Mouse (Mus musculus): ENCODE results near the gene Ulk4. TPM values are rescaled to one million over a fixed set of nuclear protein-coding genes. Genes with fewer than 3 reads are reported as not detected.

Ulk4 gene
- polyA plus RNA-seq, 2 experiments, result 0.40 to 30.5 TPM

DNA sequence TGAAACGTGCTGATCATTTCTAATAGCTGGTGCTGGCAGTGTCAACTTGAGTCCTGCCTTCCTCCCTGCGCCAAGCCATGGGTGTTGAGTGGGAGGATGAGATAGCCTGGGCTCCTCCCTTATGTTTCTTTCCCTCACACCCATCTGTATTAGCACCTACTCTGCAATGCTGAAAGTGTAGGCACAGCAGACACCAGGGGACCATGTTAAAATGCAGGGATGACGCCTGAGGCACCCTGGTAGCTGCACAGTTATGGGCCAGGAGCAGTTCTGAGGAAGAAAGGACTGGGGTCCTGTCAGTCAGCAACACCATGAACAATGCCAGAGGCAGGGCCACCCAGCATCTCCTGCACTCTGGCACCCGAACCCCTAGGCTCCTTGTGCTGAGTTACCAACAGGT lies 243.4 kb downstream of the Ulk4 start:
- no peak overlapping the region for H3K4me2 ChIP-seq (ENCODE audit: low read depth)
- TF ChIP-seq CTCF (IDR thresholded peaks at IDR 0.05; ENCODE audit: low read depth) (no peak), EP300 (IDR thresholded peaks at IDR 0.05; ENCODE audit: low read depth) (no peak)
- H3K27me3 ChIP-seq (ENCODE audit: control insufficient read depth, insufficient read depth, low read length), result no peaks in the 10 kb centered on the region
- no peaks in the 10 kb centered on the region for H3K36me3 ChIP-seq (replicated peaks; ENCODE audit: control insufficient read depth, insufficient read depth, low read depth)
- ATAC-seq (ENCODE audit: insufficient read depth), result no peak
- no peaks in the 10 kb centered on the region for H3K4me1 ChIP-seq (replicated peaks; ENCODE audit: control insufficient read depth in 2 of 2, insufficient read depth in 2 of 2, low read length in 1 of 2)
- H3K9ac ChIP-seq (replicated peaks), result no peak overlapping the region
- DNase-seq (ENCODE audit: low read depth in 3 of 3, low spot score in 3 of 3), result no peak
- no peak overlapping the region for H3K4me3 ChIP-seq (ENCODE audit: insufficient read depth in 1 of 2, low read depth in 2 of 2, low read length in 2 of 2)
- H3K9me3 ChIP-seq (ENCODE audit: control insufficient read depth, low read length), result no peaks in the 10 kb centered on the region
- 46% methylated on average over 4 of the region's 4 CpGs for WGBS (ENCODE audit: insufficient replicate concordance)
- no peak overlapping the region for H3K27ac ChIP-seq

DNA sequence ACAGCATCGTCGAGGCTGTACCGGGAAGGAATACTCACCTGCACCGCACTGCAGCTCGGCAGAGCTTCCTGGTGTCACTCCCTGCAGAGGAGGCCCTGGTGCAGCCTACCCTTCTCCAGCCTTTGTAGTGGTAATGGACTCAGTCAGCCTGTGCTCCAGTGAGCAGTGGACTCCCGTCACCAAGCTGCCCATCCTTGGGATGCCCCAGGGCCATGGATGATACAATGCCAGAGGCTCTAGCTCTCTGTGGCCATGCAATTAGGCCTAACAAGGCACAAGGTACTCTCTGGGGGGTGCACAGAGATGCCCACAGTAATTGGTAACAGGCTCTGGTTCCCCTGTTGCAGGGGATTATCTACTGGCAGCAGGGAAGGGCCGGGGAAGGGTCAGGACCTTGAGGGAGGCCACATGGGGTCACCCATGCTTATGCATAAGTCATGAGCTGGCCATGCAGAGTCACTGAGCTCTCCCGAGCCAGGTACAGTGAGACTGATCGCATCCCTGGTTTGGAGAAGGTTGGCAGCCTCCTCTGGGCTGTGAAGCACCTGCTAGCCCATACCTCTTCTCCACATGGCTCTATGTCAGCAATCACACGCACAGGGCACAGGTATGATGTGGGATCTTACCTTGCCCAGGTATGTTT lies 244.6 kb downstream of the Ulk4 start:
- H3K9me3 ChIP-seq (ENCODE audit: control insufficient read depth, low read length), result no peaks in the 10 kb centered on the region
- TF ChIP-seq EP300 (IDR thresholded peaks at IDR 0.05; ENCODE audit: low read depth), result no peak
- TF ChIP-seq CTCF (IDR thresholded peaks at IDR 0.05; ENCODE audit: low read depth), result no peak
- no peaks in the 10 kb centered on the region for H3K4me1 ChIP-seq (replicated peaks; ENCODE audit: control insufficient read depth in 2 of 2, insufficient read depth in 2 of 2, low read length in 1 of 2)
- no peak overlapping the region for H3K9ac ChIP-seq (replicated peaks)
- H3K36me3 ChIP-seq (replicated peaks; ENCODE audit: control insufficient read depth, insufficient read depth, low read depth), result no peaks in the 10 kb centered on the region
- no peak overlapping the region for H3K27ac ChIP-seq
- ATAC-seq (ENCODE audit: insufficient read depth), result no peak
- H3K27me3 ChIP-seq (ENCODE audit: control insufficient read depth, insufficient read depth, low read length), result no peaks in the 10 kb centered on the region
- H3K4me3 ChIP-seq (ENCODE audit: insufficient read depth in 1 of 2, low read depth in 2 of 2, low read length in 2 of 2), result no peak overlapping the region
- no peak for DNase-seq (ENCODE audit: low read depth in 3 of 3, low spot score in 3 of 3)
- WGBS (ENCODE audit: insufficient replicate concordance), result 66% methylated on average over 10 of the region's 10 CpGs
- no peak overlapping the region for H3K4me2 ChIP-seq (ENCODE audit: low read depth)

DNA sequence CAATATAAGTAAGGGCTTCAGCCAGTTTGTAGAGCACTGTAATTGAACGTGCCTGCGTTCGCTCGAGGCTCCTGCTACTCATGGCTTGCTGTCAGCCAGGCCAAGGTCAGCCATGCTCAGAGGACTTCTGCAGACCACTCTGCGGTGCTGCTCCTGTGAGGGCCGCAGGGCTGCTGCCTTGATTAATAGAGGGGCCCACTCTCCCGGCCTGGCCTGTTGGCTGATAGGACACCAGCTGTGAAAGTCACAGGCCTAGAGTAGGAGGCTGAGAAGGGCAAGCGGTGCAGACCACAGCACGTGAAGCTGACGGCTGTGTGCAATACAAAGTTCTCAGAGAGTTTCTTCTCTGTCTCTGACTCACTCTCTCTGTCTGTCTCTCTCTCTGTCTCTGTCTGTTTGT lies 246.0 kb downstream of the Ulk4 start:
- no peak for TF ChIP-seq EP300 (IDR thresholded peaks at IDR 0.05; ENCODE audit: low read depth)
- TF ChIP-seq CTCF (IDR thresholded peaks at IDR 0.05; ENCODE audit: low read depth), result no peak
- no peak overlapping the region for H3K27ac ChIP-seq

DNA sequence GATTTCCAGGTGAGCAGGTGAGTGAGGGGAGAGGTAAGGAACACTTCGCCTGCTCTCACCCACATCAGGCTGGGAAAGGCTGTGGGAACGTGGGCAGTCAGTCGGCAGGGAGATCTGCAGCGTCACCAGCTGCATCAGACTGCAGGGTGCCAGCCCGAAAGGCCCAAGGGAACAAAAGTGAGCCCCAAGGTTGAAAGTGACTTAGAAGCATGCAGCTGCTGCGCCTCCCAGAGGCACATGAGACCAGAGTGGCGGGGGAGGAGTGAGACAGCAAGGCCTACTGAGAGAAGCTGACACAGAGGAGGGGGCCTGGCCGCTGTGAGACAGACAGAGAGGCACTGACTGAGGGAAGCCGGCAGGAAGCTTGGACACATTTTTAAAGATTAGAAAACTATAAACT lies 247.2 kb downstream of the Ulk4 start:
- no peak for TF ChIP-seq CTCF (IDR thresholded peaks at IDR 0.05; ENCODE audit: low read depth)
- no peak for TF ChIP-seq EP300 (IDR thresholded peaks at IDR 0.05; ENCODE audit: low read depth)
- Histone ChIP-seq H3K27me3 (ENCODE audit: control insufficient read depth, insufficient read depth, low read length) (no peaks in the 10 kb centered on the region), H3K27ac (no peak overlapping the region), H3K9me3 (ENCODE audit: control insufficient read depth, low read length) (no peaks in the 10 kb centered on the region), H3K36me3 (replicated peaks; ENCODE audit: control insufficient read depth, insufficient read depth, low read depth) (no peaks in the 10 kb centered on the region), H3K4me1 (replicated peaks; ENCODE audit: control insufficient read depth in 2 of 2, insufficient read depth in 2 of 2, low read length in 1 of 2) (no peaks in the 10 kb centered on the region), H3K9ac (replicated peaks) (no peak overlapping the region), H3K4me3 (ENCODE audit: insufficient read depth in 1 of 2, low read depth in 2 of 2, low read length in 2 of 2) (no peak overlapping the region), H3K4me2 (ENCODE audit: low read depth) (no peak overlapping the region)
- DNase-seq (ENCODE audit: low read depth in 3 of 3, low spot score in 3 of 3) (no peak), ATAC-seq (ENCODE audit: insufficient read depth) (no peak)
- 55% methylated on average over 9 of the region's 9 CpGs for WGBS (ENCODE audit: insufficient replicate concordance)

More for the DNA sequence above, 246.0 kb downstream of the Ulk4 start:
- Histone ChIP-seq H3K36me3 (replicated peaks; ENCODE audit: control insufficient read depth, insufficient read depth, low read depth) (no peaks in the 10 kb centered on the region), H3K9ac (replicated peaks) (no peak overlapping the region), H3K4me3 (ENCODE audit: insufficient read depth in 1 of 2, low read depth in 2 of 2, low read length in 2 of 2) (no peak overlapping the region), H3K27me3 (ENCODE audit: control insufficient read depth, insufficient read depth, low read length) (no peaks in the 10 kb centered on the region), H3K4me1 (replicated peaks; ENCODE audit: control insufficient read depth in 2 of 2, insufficient read depth in 2 of 2, low read length in 1 of 2) (no peaks in the 10 kb centered on the region), H3K4me2 (ENCODE audit: low read depth) (no peak overlapping the region), H3K9me3 (ENCODE audit: control insufficient read depth, low read length) (no peaks in the 10 kb centered on the region)
- ATAC-seq (ENCODE audit: insufficient read depth), result no peak
- WGBS (ENCODE audit: insufficient replicate concordance), result 58% methylated on average over 10 of the region's 10 CpGs
- DNase-seq (ENCODE audit: low read depth in 3 of 3, low spot score in 3 of 3), result no peak

DNA sequence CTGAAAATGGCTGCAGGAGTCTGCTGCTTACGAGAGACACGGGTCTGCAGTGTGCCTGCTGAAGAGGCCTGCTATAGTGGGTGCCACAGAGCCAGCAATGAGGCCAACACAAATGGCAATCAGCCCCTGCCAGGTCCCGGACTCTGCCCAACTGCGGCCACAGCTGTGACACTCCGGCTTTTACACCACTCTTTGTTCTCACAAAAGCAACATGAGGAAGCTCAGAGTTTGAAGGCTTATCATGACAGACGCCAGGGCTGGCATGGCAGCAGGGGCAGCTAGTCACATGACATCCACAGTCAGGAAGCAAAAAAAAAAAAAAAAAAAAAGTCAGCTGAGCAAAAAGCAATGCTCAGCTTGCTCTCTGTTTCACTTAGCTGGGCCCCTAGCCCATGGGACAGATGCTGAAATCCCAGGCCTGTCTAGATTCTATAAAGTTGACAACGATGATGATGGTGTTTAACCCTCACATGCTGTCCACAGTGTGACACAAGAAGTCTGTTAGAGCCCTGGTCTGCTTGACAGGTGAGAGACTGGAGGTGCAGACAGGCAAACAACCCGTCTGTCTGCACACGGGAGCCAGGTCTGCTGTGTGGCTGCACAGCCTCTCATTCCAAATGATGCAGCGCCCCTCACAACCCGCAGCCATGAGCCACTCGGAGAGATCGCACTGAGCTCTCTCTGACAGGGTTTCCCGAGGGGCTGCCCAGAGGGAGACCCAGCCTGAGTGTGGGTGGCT lies 253.3 kb downstream of the Ulk4 start:
- Histone ChIP-seq H3K4me3 (ENCODE audit: insufficient read depth in 1 of 2, low read depth in 2 of 2, low read length in 2 of 2) (no peak overlapping the region), H3K9me3 (ENCODE audit: control insufficient read depth, low read length) (no peaks in the 10 kb centered on the region), H3K27me3 (ENCODE audit: control insufficient read depth, insufficient read depth, low read length) (no peaks in the 10 kb centered on the region), H3K4me1 (replicated peaks; ENCODE audit: control insufficient read depth in 2 of 2, insufficient read depth in 2 of 2, low read length in 1 of 2) (peaks cover 0 to 7% of the 10 kb centered on the region in 2 experiments; a peak in 2 of 4 replicates), H3K27ac (no peak overlapping the region), H3K4me2 (ENCODE audit: low read depth) (no peak overlapping the region), H3K36me3 (replicated peaks; ENCODE audit: control insufficient read depth, insufficient read depth, low read depth) (no peaks in the 10 kb centered on the region), H3K9ac (replicated peaks) (no peak overlapping the region)
- 70% methylated on average over 14 of the region's 14 CpGs for WGBS (ENCODE audit: insufficient replicate concordance)
- ATAC-seq (ENCODE audit: insufficient read depth) (no peak), DNase-seq (ENCODE audit: low read depth in 3 of 3, low spot score in 3 of 3) (no peak)
- no peak for TF ChIP-seq EP300 (IDR thresholded peaks at IDR 0.05; ENCODE audit: low read depth)
- no peak for TF ChIP-seq CTCF (IDR thresholded peaks at IDR 0.05; ENCODE audit: low read depth)
